Mouse (Mus musculus): ENCODE data around the gene Kcnh3. TPM values are rescaled to one million over a fixed set of nuclear protein-coding genes. Genes with fewer than 3 reads are reported as not detected.

Kcnh3 gene
- polyA plus RNA-seq, 1 experiment from 2014 or later = 1.7 TPM

DNA sequence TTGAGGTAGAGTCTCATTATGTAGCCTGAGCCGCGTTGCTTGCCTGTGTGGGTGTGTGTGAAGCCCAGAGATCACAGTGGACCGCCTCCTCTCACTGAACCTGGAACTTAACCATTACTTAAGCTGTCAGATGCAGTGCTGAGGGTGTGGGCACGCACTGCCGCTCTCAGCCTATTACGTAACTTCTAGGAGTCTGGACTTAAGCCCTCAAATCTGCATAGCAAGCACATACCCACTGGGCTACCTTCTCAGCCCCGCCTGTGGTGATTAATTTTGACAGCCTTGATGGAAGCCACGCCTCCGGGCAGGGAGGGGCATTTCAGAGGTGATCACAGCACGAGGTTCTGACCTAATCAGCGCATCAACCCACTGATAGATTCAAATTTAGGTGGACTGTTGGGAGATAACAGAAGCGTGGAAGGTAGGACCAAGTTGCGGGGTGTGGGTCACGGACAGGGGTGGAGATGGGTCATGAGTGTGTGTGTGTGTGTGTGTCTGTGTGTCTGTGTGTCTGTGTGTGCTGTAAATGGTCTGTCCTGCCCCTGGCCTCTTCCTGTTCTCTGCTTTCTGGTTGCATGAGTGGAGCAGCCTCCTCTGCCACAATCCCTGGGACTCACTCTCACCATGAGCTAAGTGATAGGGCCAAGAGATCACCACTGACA is 60.0 kb downstream of the Kcnh3 start:
- Histone ChIP-seq H3K36me3 (ENCODE audit: control insufficient read depth, insufficient read depth, low read length) (no peaks in the 10 kb centered on the region), H3K4me2 (replicated peaks; ENCODE audit: low read depth, low read length) (no peak overlapping the region), H3K27ac (ENCODE audit: low read length) (no peak overlapping the region), H3K4me3 (ENCODE audit: low read depth, low read length) (no peak overlapping the region), H3K27me3 (ENCODE audit: control insufficient read depth, insufficient read depth, low read length) (no peaks in the 10 kb centered on the region), H3K9me3 (ENCODE audit: control insufficient read depth, low read depth, low read length) (no peaks in the 10 kb centered on the region), H3K9ac (replicated peaks; ENCODE audit: low read depth, low read length) (no peak overlapping the region), H3K4me1 (ENCODE audit: control insufficient read depth, insufficient read depth, low read length) (no peaks in the 10 kb centered on the region)
- peak; percentile 88 for ATAC-seq (ENCODE audit: insufficient number of reproducible peaks, insufficient read depth, low FRiP score, low read depth)
- WGBS = 25% methylated on average over 14 of the region's 14 CpGs

DNA sequence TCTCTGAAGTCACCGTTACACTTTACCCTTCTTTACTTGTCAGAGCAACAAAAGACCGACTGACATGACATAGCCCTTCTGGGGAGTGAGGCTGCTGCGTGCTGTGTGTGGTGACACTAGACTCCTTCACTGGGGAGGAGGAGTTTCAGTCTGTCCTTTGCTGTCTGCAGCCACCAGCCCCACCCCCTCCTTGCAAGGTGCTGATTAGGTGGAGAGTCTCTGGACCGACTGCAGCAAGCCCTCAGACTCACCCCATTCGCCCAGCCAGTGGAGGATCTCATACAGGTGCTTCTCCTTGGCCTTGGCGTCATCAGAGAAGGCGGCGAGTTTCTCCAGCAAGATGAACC is 60.5 kb downstream of the Kcnh3 start:
- Histone ChIP-seq H3K36me3 (ENCODE audit: control insufficient read depth, insufficient read depth, low read length) (no peaks in the 10 kb centered on the region), H3K27me3 (ENCODE audit: control insufficient read depth, insufficient read depth, low read length) (no peaks in the 10 kb centered on the region), H3K4me2 (replicated peaks; ENCODE audit: low read depth, low read length) (no peak overlapping the region), H3K9ac (replicated peaks; ENCODE audit: low read depth, low read length) (no peak overlapping the region), H3K4me3 (ENCODE audit: low read depth, low read length) (no peak overlapping the region), H3K4me1 (ENCODE audit: control insufficient read depth, insufficient read depth, low read length) (no peaks in the 10 kb centered on the region), H3K27ac (ENCODE audit: low read length) (no peak overlapping the region), H3K9me3 (ENCODE audit: control insufficient read depth, low read depth, low read length) (no peaks in the 10 kb centered on the region)
- ATAC-seq (ENCODE audit: insufficient number of reproducible peaks, insufficient read depth, low FRiP score, low read depth) = no peak
- 48% methylated on average over 8 of the region's 8 CpGs for WGBS

DNA sequence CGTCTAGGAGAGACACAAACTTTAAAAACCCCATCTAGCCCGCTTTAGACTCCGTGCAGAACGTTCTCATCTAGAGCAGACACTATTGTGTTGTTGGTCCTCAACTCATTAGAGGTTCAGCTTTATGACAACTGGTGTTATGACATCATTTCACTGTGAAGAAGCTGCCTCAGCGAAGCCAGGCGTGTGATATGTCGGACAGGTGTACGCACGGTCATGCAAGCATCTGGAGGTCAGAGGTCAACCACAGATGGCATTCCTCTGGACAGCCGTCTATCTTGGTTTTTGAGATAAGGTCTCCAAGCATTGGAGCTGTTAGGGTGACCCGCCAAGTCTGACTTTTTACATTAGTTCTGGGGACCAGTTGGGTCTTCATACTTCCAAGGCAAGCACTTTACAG is 65.9 kb downstream of the Kcnh3 start:
- no peaks in the 10 kb centered on the region for H3K27me3 ChIP-seq (ENCODE audit: control insufficient read depth, insufficient read depth, low read length)
- no peaks in the 10 kb centered on the region for H3K4me1 ChIP-seq (ENCODE audit: control insufficient read depth, insufficient read depth, low read length)
- no peak overlapping the region for H3K4me3 ChIP-seq (ENCODE audit: low read depth, low read length)
- H3K9ac ChIP-seq (replicated peaks; ENCODE audit: low read depth, low read length) = no peak overlapping the region
- ATAC-seq (ENCODE audit: insufficient number of reproducible peaks, insufficient read depth, low FRiP score, low read depth) = no peak
- H3K27ac ChIP-seq (ENCODE audit: low read length) = no peak overlapping the region
- no peaks in the 10 kb centered on the region for H3K9me3 ChIP-seq (ENCODE audit: control insufficient read depth, low read depth, low read length)
- H3K4me2 ChIP-seq (replicated peaks; ENCODE audit: low read depth, low read length) = no peak overlapping the region
- no peaks in the 10 kb centered on the region for H3K36me3 ChIP-seq (ENCODE audit: control insufficient read depth, insufficient read depth, low read length)
- WGBS = 83% methylated on average over 11 of the region's 11 CpGs

Other genes starting within 250 kb of the Kcnh3 start
- 191 and 203 TPM in 2 replicates for gene Tuba1c, start 195.0 kb upstream of the Kcnh3 start, polyA plus RNA-seq (2014; fragmentation: Nextera tagmentation; extraction: Ambion mirVana)
- gene Prph, start 169.7 kb upstream of the Kcnh3 start, polyA plus RNA-seq (2014; fragmentation: Nextera tagmentation; extraction: Ambion mirVana) = 31.1 and 38.9 TPM in 2 replicates
- gene Troap, start 150.3 kb upstream of the Kcnh3 start, polyA plus RNA-seq (2014; fragmentation: Nextera tagmentation; extraction: Ambion mirVana) = 22.7 and 24.6 TPM in 2 replicates
- 0.22 TPM in 1 of 2 replicates, not detected in the other for gene C1ql4, start 137.0 kb upstream of the Kcnh3 start, polyA plus RNA-seq (2014; fragmentation: Nextera tagmentation; extraction: Ambion mirVana)
- 9.3 and 11.0 TPM in 2 replicates for gene Dnajc22, start 131.7 kb upstream of the Kcnh3 start, polyA plus RNA-seq (2014; fragmentation: Nextera tagmentation; extraction: Ambion mirVana)
- gene Spats2, start 98.9 kb upstream of the Kcnh3 start, polyA plus RNA-seq (2014; fragmentation: Nextera tagmentation; extraction: Ambion mirVana) = 34.2 and 35.5 TPM in 2 replicates
- gene Mcrs1, start 27.1 kb downstream of the Kcnh3 start, polyA plus RNA-seq (2014; fragmentation: Nextera tagmentation; extraction: Ambion mirVana) = 141 and 145 TPM in 2 replicates
- gene Prpf40b, start 70.2 kb downstream of the Kcnh3 start, polyA plus RNA-seq (2014; fragmentation: Nextera tagmentation; extraction: Ambion mirVana) = 57.3 and 57.5 TPM in 2 replicates
- gene Fam186b, start 71.0 kb downstream of the Kcnh3 start, polyA plus RNA-seq (2014; fragmentation: Nextera tagmentation; extraction: Ambion mirVana) = 0.13 TPM in 1 of 2 replicates, not detected in the other
- gene Fmnl3, start 145.6 kb downstream of the Kcnh3 start, polyA plus RNA-seq (2014; fragmentation: Nextera tagmentation; extraction: Ambion mirVana) = 21.5 and 23.1 TPM in 2 replicates
- gene Tmbim6, start 168.0 kb downstream of the Kcnh3 start, polyA plus RNA-seq (2014; fragmentation: Nextera tagmentation; extraction: Ambion mirVana) = 317 and 355 TPM in 2 replicates
- 8.9 and 9.3 TPM in 2 replicates for gene Nckap5l, start 232.9 kb downstream of the Kcnh3 start, polyA plus RNA-seq (2014; fragmentation: Nextera tagmentation; extraction: Ambion mirVana)
- gene Bcdin3d, start 249.9 kb downstream of the Kcnh3 start, polyA plus RNA-seq (2014; fragmentation: Nextera tagmentation; extraction: Ambion mirVana) = 12.9 and 16.7 TPM in 2 replicates

All from stomach, embryonic 14.5 days (tissue).